Mouse (Mus musculus) stomach, embryonic 14.5 days (tissue): Measurements from ENCODE around the gene Sgcd. TPM values are rescaled to one million over a fixed set of nuclear protein-coding genes. Genes with fewer than 3 reads are reported as not detected.
A peak's percentile ranks its signal among the peaks of the same experiment; 100 is the strongest.

Experiments
- ATAC-seq: fragments of 200-750 bp; cut with Nextera tagmentation; 2 replicates; pipeline ENCODE4 v1.8.0; 2017; ENCODE audit warnings: low read depth, moderate TSS enrichment; ENCODE audit not compliant: insufficient number of reproducible peaks, insufficient read depth, low FRiP score
- H3K27ac ChIP-seq: fragments of 300-500 bp; sonication (generic); 2 replicates; pipeline ENCODE4 v1.5.1; 2014; ENCODE audit warnings: mild to moderate bottlenecking, low read length, moderate library complexity, mixed read lengths
- H3K27me3 ChIP-seq: fragments of 300-500 bp; sonication (generic); 2 replicates; pipeline ENCODE4 v1.6.1; 2014; ENCODE audit warnings: low read length, control low read depth, mixed read lengths; ENCODE audit not compliant: control insufficient read depth, insufficient read depth
- H3K36me3 ChIP-seq: fragments of 300-500 bp; sonication (generic); 2 replicates; pipeline ENCODE4 v1.6.1; 2014; ENCODE audit warnings: mild to moderate bottlenecking, control low read depth, low read length, moderate library complexity, mixed read lengths; ENCODE audit not compliant: control insufficient read depth, insufficient read depth
- H3K4me1 ChIP-seq: fragments of 300-500 bp; sonication (generic); 2 replicates; pipeline ENCODE4 v1.6.1; 2014; ENCODE audit warnings: low read length, control low read depth, mixed read lengths; ENCODE audit not compliant: control insufficient read depth, insufficient read depth
- H3K4me2 ChIP-seq: fragments of 300-500 bp; sonication (generic); replicated peaks from 2 replicates; pipeline ENCODE4 v1.6.1; 2014; ENCODE audit warnings: low read depth, low read length, control low read depth
- H3K4me3 ChIP-seq: fragments of 300-500 bp; sonication (generic); 2 replicates; pipeline ENCODE4 v1.5.1; 2014; ENCODE audit warnings: low read depth, low read length, control low read depth
- H3K9ac ChIP-seq: fragments of 300-500 bp; sonication (generic); replicated peaks from 2 replicates; pipeline ENCODE4 v1.6.1; 2014; ENCODE audit warnings: low read depth, mild to moderate bottlenecking, control low read depth, low read length, moderate library complexity, mixed read lengths
- H3K9me3 ChIP-seq: fragments of 300-500 bp; sonication (generic); 2 replicates; pipeline ENCODE4 v1.6.1; 2016; ENCODE audit warnings: low read depth, low read length, control low read depth; ENCODE audit not compliant: control insufficient read depth
- WGBS: fragments of 180-500 bp; shearing (Covaris S2); extraction: QIAGEN DNeasy Blood & Tissue Kit; methylation state at CpG from one replicate; pipeline ENCODE4 v1.1.7; 2014; 5-methylcytosine and 5-hydroxymethylcytosine counted together
- polyA plus RNA-seq: library from polyadenylated mRNA; unstranded; fragments of >200 nt; fragmentation: Nextera tagmentation; extraction: Ambion mirVana; gene quantifications from 2 replicates; pipeline ENCODE4 v1.2.1, GENCODE M21; 2014

Gene Sgcd
- polyA plus RNA-seq, 1 experiment from 2014 or later: 8.9 TPM

- Histone ChIP-seq H3K4me1 (no peaks in the 10 kb centered on the region), H3K27me3 (no peaks in the 10 kb centered on the region), H3K9ac (no peak overlapping the region), H3K27ac (no peak overlapping the region), H3K4me2 (no peak overlapping the region), H3K9me3 (no peaks in the 10 kb centered on the region), H3K4me3 (no peak overlapping the region), H3K36me3 (no peaks in the 10 kb centered on the region)
- no peak for ATAC-seq
These were observed 599.4 kb downstream of the Sgcd start for GRCm38 (mm10) chr11:47389327-47389726.

- H3K4me1 ChIP-seq: no peaks in the 10 kb centered on the region
- no peak overlapping the region for H3K9ac ChIP-seq
- H3K9me3 ChIP-seq: no peaks in the 10 kb centered on the region
- no peak overlapping the region for H3K27ac ChIP-seq
- 72% methylated on average over 3 of the region's 3 CpGs for WGBS
- H3K36me3 ChIP-seq: no peaks in the 10 kb centered on the region
- H3K4me2 ChIP-seq: no peak overlapping the region
- ATAC-seq: no peak
- no peak overlapping the region for H3K4me3 ChIP-seq
- no peaks in the 10 kb centered on the region for H3K27me3 ChIP-seq
These were observed 601.0 kb downstream of the Sgcd start for GRCm38 (mm10) chr11:47387726-47388125.

GRCm38 (mm10) chr11:47386136-47386535 is 602.6 kb downstream of the Sgcd start:
- no peak overlapping the region for H3K4me2 ChIP-seq
- H3K9ac ChIP-seq: no peak overlapping the region
- H3K36me3 ChIP-seq: no peaks in the 10 kb centered on the region
- no peak overlapping the region for H3K4me3 ChIP-seq
- no peaks in the 10 kb centered on the region for H3K27me3 ChIP-seq
- no peaks in the 10 kb centered on the region for H3K4me1 ChIP-seq
- no peak overlapping the region for H3K27ac ChIP-seq
- H3K9me3 ChIP-seq: no peaks in the 10 kb centered on the region
- ATAC-seq: no peak

- H3K4me1 ChIP-seq: 0 out of 2 replicates have a peak, but pooled peaks cover 3% of the 10 kb centered on the region
- peak overlapping the region; percentile 63 for H3K4me2 ChIP-seq
- WGBS: 31% methylated on average over 4 of the region's 4 CpGs
- ATAC-seq: no peak; the same call in 1 of the 2 replicates
- no peaks in the 10 kb centered on the region for H3K36me3 ChIP-seq
- H3K9me3 ChIP-seq: no peaks in the 10 kb centered on the region
- peak overlapping the region; percentile 75; the same call in 1 of the 2 replicates for H3K27ac ChIP-seq
- H3K27me3 ChIP-seq: no peaks in the 10 kb centered on the region
- H3K9ac ChIP-seq: 0 out of 2 replicates have a peak overlapping the region, but pooled peaks have one; percentile 25
- H3K4me3 ChIP-seq: peak overlapping the region; percentile 30; the same call in 1 of the 2 replicates
These were observed 609.2 kb downstream of the Sgcd start for GRCm38 (mm10) chr11:47379630-47379958.

- no peaks in the 10 kb centered on the region for H3K9me3 ChIP-seq
- H3K27me3 ChIP-seq: no peaks in the 10 kb centered on the region
- H3K9ac ChIP-seq: peak overlapping the region; percentile 25; the same call in 1 of the 2 replicates
- peak overlapping the region; percentile 30 for H3K4me3 ChIP-seq
- 4% methylated on average over 25 of the region's 25 CpGs for WGBS
- peak; percentile 83 for ATAC-seq
- peak overlapping the region; percentile 75; the same call in 1 of the 2 replicates for H3K27ac ChIP-seq
- no peaks in the 10 kb centered on the region for H3K36me3 ChIP-seq
- 0 out of 2 replicates have a peak, but pooled peaks cover 3% of the 10 kb centered on the region for H3K4me1 ChIP-seq
- H3K4me2 ChIP-seq: peak overlapping the region; percentile 63
These were observed 609.7 kb downstream of the Sgcd start for GRCm38 (mm10) chr11:47378843-47379629.

GRCm38 (mm10) chr11:47377421-47377820 is 611.3 kb downstream of the Sgcd start:
- H3K9me3 ChIP-seq: no peaks in the 10 kb centered on the region
- no peak overlapping the region for H3K27ac ChIP-seq
- 0 out of 2 replicates have a peak, but pooled peaks cover 3% of the 10 kb centered on the region for H3K4me1 ChIP-seq
- H3K27me3 ChIP-seq: no peaks in the 10 kb centered on the region
- 72% methylated on average over 6 of the region's 6 CpGs for WGBS
- no peak overlapping the region for H3K4me3 ChIP-seq
- no peak for ATAC-seq
- H3K36me3 ChIP-seq: no peaks in the 10 kb centered on the region
- H3K4me2 ChIP-seq: no peak overlapping the region
- no peak overlapping the region for H3K9ac ChIP-seq

- 0 out of 2 replicates have a peak, but pooled peaks cover 3% of the 10 kb centered on the region for H3K4me1 ChIP-seq
- 67% methylated on average over 1 of the region's 1 CpGs for WGBS
- no peak overlapping the region for H3K9ac ChIP-seq
- H3K27ac ChIP-seq: no peak overlapping the region
- H3K9me3 ChIP-seq: no peaks in the 10 kb centered on the region
- H3K4me2 ChIP-seq: no peak overlapping the region
- no peaks in the 10 kb centered on the region for H3K36me3 ChIP-seq
- H3K27me3 ChIP-seq: no peaks in the 10 kb centered on the region
- ATAC-seq: no peak
- H3K4me3 ChIP-seq: no peak overlapping the region
These were observed 611.9 kb downstream of the Sgcd start for GRCm38 (mm10) chr11:47376915-47377314.

GRCm38 (mm10) chr11:47371616-47372015 is 617.2 kb downstream of the Sgcd start:
- Histone ChIP-seq H3K4me2 (no peak overlapping the region), H3K4me3 (no peak overlapping the region), H3K9ac (no peak overlapping the region), H3K27me3 (no peaks in the 10 kb centered on the region), H3K27ac (no peak overlapping the region), H3K9me3 (no peaks in the 10 kb centered on the region), H3K4me1 (no peaks in the 10 kb centered on the region), H3K36me3 (no peaks in the 10 kb centered on the region)
- 78% methylated on average over 2 of the region's 2 CpGs for WGBS
- no peak for ATAC-seq
